Mouse (Mus musculus) limb, embryonic 10.5 days (tissue): ENCODE data around the gene Gm9767. TPM values are rescaled to one million over a fixed set of nuclear protein-coding genes. Genes with fewer than 3 reads are reported as not detected.

ENCODE experiments used
- DNase-seq: peaks from one replicate; pipeline ENCODE4 v3.0.0-alpha.2; 2017; ENCODE audit warnings: low spot score
- H3K27ac ChIP-seq: fragments of 300-500 bp; sonication (generic); 2 replicates; pipeline ENCODE4 v1.5.1; 2016; ENCODE audit warnings: mild to moderate bottlenecking
- H3K27me3 ChIP-seq: fragments of 300-500 bp; sonication (generic); 2 replicates; pipeline ENCODE4 v1.6.1; 2016; ENCODE audit warnings: low read depth, mild to moderate bottlenecking; ENCODE audit not compliant: poor library complexity, severe bottlenecking
- H3K36me3 ChIP-seq: fragments of 300-500 bp; sonication (generic); 2 replicates; pipeline ENCODE4 v1.6.1; 2016; ENCODE audit warnings: mild to moderate bottlenecking, moderate library complexity
- H3K4me1 ChIP-seq: fragments of 300-500 bp; sonication (generic); 2 replicates; pipeline ENCODE4 v1.6.1; 2016
- H3K4me3 ChIP-seq: fragments of 300-500 bp; sonication (generic); 2 replicates; pipeline ENCODE4 v1.5.1; 2016; ENCODE audit warnings: mild to moderate bottlenecking, moderate library complexity
- H3K9me3 ChIP-seq: fragments of 300-500 bp; sonication (generic); replicated peaks from 2 replicates; pipeline ENCODE4 v1.6.1; 2016; ENCODE audit warnings: mild to moderate bottlenecking
- WGBS: fragments of 180-500 bp; shearing (Covaris S2); methylation state at CpG from one replicate; pipeline ENCODE4 v1.1.7; 2016; 5-methylcytosine and 5-hydroxymethylcytosine counted together
- polyA plus RNA-seq: library from polyadenylated mRNA; unstranded; fragments of >200 nt; fragmentation: Nextera tagmentation; extraction: Ambion mirVana; gene quantifications from 2 replicates; pipeline ENCODE4 v1.2.1, GENCODE M21; 2016

Gene Gm9767
- polyA plus RNA-seq, 1 experiment from 2014 or later = 0.21 TPM

- Histone ChIP-seq H3K4me1 (no peaks in the 10 kb centered on the region), H3K27me3 (no peaks in the 10 kb centered on the region), H3K36me3 (no peaks in the 10 kb centered on the region), H3K27ac (no peak overlapping the region), H3K4me3 (no peak overlapping the region), H3K9me3 (no peaks in the 10 kb centered on the region)
- no peak for DNase-seq
- WGBS = 91% methylated on average over 6 of the region's 6 CpGs
Measured at GRCm38 (mm10) chr10:26119067-26119821, 41.2 kb downstream of the Gm9767 start.

- H3K9me3 ChIP-seq = no peaks in the 10 kb centered on the region
- H3K36me3 ChIP-seq = no peaks in the 10 kb centered on the region
- H3K27ac ChIP-seq = no peak overlapping the region
- no peaks in the 10 kb centered on the region for H3K27me3 ChIP-seq
- 75% methylated on average over 1 of the region's 1 CpGs for WGBS
- no peak overlapping the region for H3K4me3 ChIP-seq
- no peak for DNase-seq
- H3K4me1 ChIP-seq = no peaks in the 10 kb centered on the region
Measured at GRCm38 (mm10) chr10:26119822-26120183, 41.7 kb downstream of the Gm9767 start.

Other genes with a start within 250 kb of the Gm9767 start
- gene Tmem200a, start 797 bp downstream of the Gm9767 start, polyA plus RNA-seq = 0.41 and 2.7 TPM in 2 replicates
- 0.08 TPM in 1 of 2 replicates, not detected in the other for gene Samd3, start 151.5 kb downstream of the Gm9767 start, polyA plus RNA-seq